ENCODE assay signal across 9 mouse cellular contexts in genomic region chr10:80566375-80567092, GRCm38 (mm10). TPM values are rescaled to one million over a fixed set of nuclear protein-coding genes. Genes with fewer than 3 reads are reported as not detected.
DNase-seq lines count a peak whose midpoint lies in the region; ATAC-seq and TF ChIP-seq lines count a peak whose summit lies in the region.
"Had no signal": no experiment of that assay in that cellular context is flagged by ENCODE, and none has a peak within 500 bp of the region (broad histone marks: within the 10 kb centered on the region; RNA-seq: fewer than 3 reads in every experiment).

No protein-coding gene starts in this region.

- H3K4me2 ChIP-seq in lung, embryonic 16.5 days (ENCODE audit: low read depth, low read length), result no peak overlapping the region
- H3K4me2 ChIP-seq: limb, embryonic 12.5 days had no signal

- intact Hi-C loops in heart, postnatal 10 days (cut with DNase I), result loop anchor here (1.0 kb wide), 1 partner anchor 123 kb away; no protein-coding TSS in a partner anchor

- DNase-seq in c-Kit-negative CD71-positive TER-119-positive erythroid progenitor cells, embryonic 14.5 days (ENCODE audit: low read depth, low spot score), result peak; percentile 75
- peak; percentile 84 for DNase-seq in forebrain, embryonic 10.5 days (ENCODE audit: extremely low spot score, low spot score)
- peak; percentile 84 to 92 for DNase-seq in heart, postnatal 10 days
- DNase-seq in layer of hippocampus, adult 18-20 months (ENCODE audit: low spot score in 2 of 2), result peak; percentile 78 to 93
- DNase-seq in ovary, postnatal 36 days (ENCODE audit: low spot score), result peak; percentile 80
- peak; percentile 87 to 95 for DNase-seq in thymus, postnatal 10 days (ENCODE audit: low spot score in 2 of 2)

- 21% methylated on average over 17 of the region's 17 CpGs for WGBS in forebrain, embryonic 10.5 days
- WGBS in lung, embryonic 16.5 days, result 29% methylated on average over 17 of the region's 17 CpGs

- H3K27me3 ChIP-seq in ES-Bruce4 (ENCODE audit: control insufficient read depth, insufficient read depth, low read length, poor library complexity, severe bottlenecking), result no peaks in the 10 kb centered on the region
- no peaks in the 10 kb centered on the region for H3K27me3 ChIP-seq in forebrain, embryonic 10.5 days (ENCODE audit: poor library complexity, severe bottlenecking)
- no peaks in the 10 kb centered on the region for H3K27me3 ChIP-seq in lung, embryonic 16.5 days (ENCODE audit: control insufficient read depth, insufficient read depth, low read depth, low read length)
- H3K27me3 ChIP-seq: limb, embryonic 12.5 days had no signal

- peak; percentile 22; the same call in 1 of the 2 replicates for ATAC-seq in lung, embryonic 16.5 days (ENCODE audit: low read depth)

- no peaks in the 10 kb centered on the region for H3K9me3 ChIP-seq in ES-Bruce4 (replicated peaks; ENCODE audit: control insufficient read depth, insufficient read depth, low read length, poor library complexity, severe bottlenecking)
- no peaks in the 10 kb centered on the region for H3K9me3 ChIP-seq in forebrain, embryonic 10.5 days
- H3K9me3 ChIP-seq in lung, embryonic 16.5 days (ENCODE audit: control insufficient read depth, low read length), result no peaks in the 10 kb centered on the region
- H3K9me3 ChIP-seq: limb, embryonic 12.5 days had no signal

- peaks cover 4% of the 10 kb centered on the region; the same call in 1 of the 2 replicates for H3K36me3 ChIP-seq in ES-Bruce4 (ENCODE audit: control insufficient read depth, insufficient read depth, low read length, poor library complexity, severe bottlenecking)
- peaks cover 35% of the 10 kb centered on the region for H3K36me3 ChIP-seq in forebrain, embryonic 10.5 days (replicated peaks)
- H3K36me3 ChIP-seq in lung, embryonic 16.5 days (ENCODE audit: control insufficient read depth, insufficient read depth, low read length), result no peaks in the 10 kb centered on the region

- TF ChIP-seq CTCF in ES-Bruce4 (IDR thresholded peaks at IDR 0.05; ENCODE audit: low read depth, low read length), result peak; percentile 98

- 0 out of 2 replicates have a peak, but pooled peaks have one; percentile 46 for TF ChIP-seq EP300 in ES-Bruce4 (IDR thresholded peaks at IDR 0.05; ENCODE audit: insufficient read depth, low read depth, low read length)

- no peak for TF ChIP-seq POLR2A in ES-Bruce4 (IDR thresholded peaks at IDR 0.05; ENCODE audit: insufficient read depth, low read length)

- H3K27ac ChIP-seq in ES-Bruce4 (ENCODE audit: insufficient read depth, low read length), result no peak overlapping the region
- peak overlapping the region; percentile 75 for H3K27ac ChIP-seq in forebrain, embryonic 10.5 days
- no peak overlapping the region for H3K27ac ChIP-seq in lung, embryonic 16.5 days (ENCODE audit: low read length)

- no peak overlapping the region for H3K4me3 ChIP-seq in ES-Bruce4 (ENCODE audit: low read depth, low read length)
- peak overlapping the region; percentile 20 for H3K4me3 ChIP-seq in forebrain, embryonic 10.5 days
- no peak overlapping the region for H3K4me3 ChIP-seq in lung, embryonic 16.5 days (ENCODE audit: low read length)
- H3K4me3 ChIP-seq: limb, embryonic 12.5 days had no signal

- no peak overlapping the region for H3K9ac ChIP-seq in ES-Bruce4 (ENCODE audit: low read depth, poor library complexity, severe bottlenecking)
- no peak overlapping the region for H3K9ac ChIP-seq in lung, embryonic 16.5 days (ENCODE audit: low read length)
- H3K9ac ChIP-seq: limb, embryonic 12.5 days had no signal

- H3K4me1 ChIP-seq in ES-Bruce4 (ENCODE audit: control insufficient read depth, insufficient read depth, low read length), result no peaks in the 10 kb centered on the region
- peaks cover 54% of the 10 kb centered on the region for H3K4me1 ChIP-seq in forebrain, embryonic 10.5 days
- H3K4me1 ChIP-seq in lung, embryonic 16.5 days (replicated peaks; ENCODE audit: control insufficient read depth, insufficient read depth, low read length), result peaks cover 14% of the 10 kb centered on the region

RNA-seq across cellular contexts. Expression of gene Rexo1, which starts 5.2 kb away (rescaled TPM):
- 29.5 and 32.8 TPM in 2 replicates for polyA plus RNA-seq in ES-Bruce4 (2011; ENCODE audit: insufficient read depth, insufficient read length, low read depth, missing spikeins)
- polyA plus RNA-seq in forebrain, embryonic 10.5 days (2016; fragmentation: Nextera tagmentation; extraction: Ambion mirVana), result 32.8 and 34.8 TPM in 2 replicates
- total RNA-seq in heart, postnatal 10 days (2021), result 10 to 100 TPM; 20.3 to 21.5 TPM
- total RNA-seq in layer of hippocampus, adult 18-20 months (2021), result 10 to 100 TPM; 44.8 to 48.1 TPM
- polyA plus RNA-seq in lung, embryonic 16.5 days (2015; fragmentation: Nextera tagmentation; extraction: Ambion mirVana), result 20.6 and 22.1 TPM in 2 replicates

RNA-seq across cellular contexts. Expression of gene Klf16, which starts 10.6 kb away (rescaled TPM):
- polyA plus RNA-seq in ES-Bruce4 (2011; ENCODE audit: insufficient read depth, insufficient read length, low read depth, missing spikeins), result 24.9 TPM in 2 replicates
- 7.4 and 7.5 TPM in 2 replicates for polyA plus RNA-seq in forebrain, embryonic 10.5 days (2016; fragmentation: Nextera tagmentation; extraction: Ambion mirVana)
- 1 to 10 TPM; 5.9 to 6.9 TPM for total RNA-seq in heart, postnatal 10 days (2021)
- 10 to 100 TPM; 57.3 to 62.1 TPM for total RNA-seq in layer of hippocampus, adult 18-20 months (2021)
- polyA plus RNA-seq in lung, embryonic 16.5 days (2015; fragmentation: Nextera tagmentation; extraction: Ambion mirVana), result 8.2 and 8.3 TPM in 2 replicates

RNA-seq across cellular contexts. Expression of gene Abhd17a, which starts 23.6 kb away (rescaled TPM):
- 35.8 and 49.5 TPM in 2 replicates for polyA plus RNA-seq in ES-Bruce4 (2011; ENCODE audit: insufficient read depth, insufficient read length, low read depth, missing spikeins)
- polyA plus RNA-seq in forebrain, embryonic 10.5 days (2016; fragmentation: Nextera tagmentation; extraction: Ambion mirVana), result 71.8 and 75.5 TPM in 2 replicates
- 100 to 1,000 TPM in 1 of 2 experiments, 10 to 100 TPM in 1; 92.2 to 102 TPM for total RNA-seq in heart, postnatal 10 days (2021)
- total RNA-seq in layer of hippocampus, adult 18-20 months (2021), result 100 to 1,000 TPM; 166 to 168 TPM
- polyA plus RNA-seq in lung, embryonic 16.5 days (2015; fragmentation: Nextera tagmentation; extraction: Ambion mirVana), result 77.4 and 80.9 TPM in 2 replicates

RNA-seq across cellular contexts. Expression of gene Atp8b3, which starts 27.6 kb away (rescaled TPM):
- polyA plus RNA-seq in ES-Bruce4 (2011; ENCODE audit: insufficient read depth, insufficient read length, low read depth, missing spikeins), result 1.2 and 1.6 TPM in 2 replicates
- 0.51 and 0.71 TPM in 2 replicates for polyA plus RNA-seq in forebrain, embryonic 10.5 days (2016; fragmentation: Nextera tagmentation; extraction: Ambion mirVana)
- not detected for total RNA-seq in heart, postnatal 10 days (2021)
- under 1 TPM; 0.18 to 0.22 TPM for total RNA-seq in layer of hippocampus, adult 18-20 months (2021)
- polyA plus RNA-seq in lung, embryonic 16.5 days (2015; fragmentation: Nextera tagmentation; extraction: Ambion mirVana), result 0.05 and 0.09 TPM in 2 replicates

RNA-seq across cellular contexts. Expression of gene Scamp4, which starts 36.1 kb away (rescaled TPM):
- 58.4 and 68.9 TPM in 2 replicates for polyA plus RNA-seq in ES-Bruce4 (2011; ENCODE audit: insufficient read depth, insufficient read length, low read depth, missing spikeins)
- polyA plus RNA-seq in forebrain, embryonic 10.5 days (2016; fragmentation: Nextera tagmentation; extraction: Ambion mirVana), result 91.5 and 93.0 TPM in 2 replicates
- 10 to 100 TPM; 25.9 to 27.8 TPM for total RNA-seq in heart, postnatal 10 days (2021)
- 10 to 100 TPM; 43.9 to 54.4 TPM for total RNA-seq in layer of hippocampus, adult 18-20 months (2021)
- 78.8 and 81.8 TPM in 2 replicates for polyA plus RNA-seq in lung, embryonic 16.5 days (2015; fragmentation: Nextera tagmentation; extraction: Ambion mirVana)
